Mouse (Mus musculus) testis, adult 2 months (tissue): ENCODE data around the gene Angptl4. TPM values are rescaled to one million over a fixed set of nuclear protein-coding genes. Genes with fewer than 3 reads are reported as not detected.
A peak's percentile ranks its signal among the peaks of the same experiment; 100 is the strongest.

ENCODE experiments used
- H3K27ac ChIP-seq: fragments of 200-500 bp; 2 replicates; pipeline ENCODE4 v1.5.1; 2012; ENCODE audit warnings: low read depth, low read length; ENCODE audit not compliant: control insufficient read depth, insufficient read depth
- H3K27me3 ChIP-seq: fragments of 200-500 bp; 2 replicates; pipeline ENCODE4 v1.6.1; 2012; ENCODE audit warnings: mild to moderate bottlenecking, low read length, moderate library complexity; ENCODE audit not compliant: control insufficient read depth, insufficient read depth
- H3K36me3 ChIP-seq: fragments of 200-500 bp; 2 replicates; pipeline ENCODE4 v1.6.1; 2012; ENCODE audit warnings: mild to moderate bottlenecking, low read length; ENCODE audit not compliant: control insufficient read depth, insufficient read depth
- H3K4me1 ChIP-seq: fragments of 200-500 bp; 2 replicates; pipeline ENCODE4 v1.6.1; 2012; ENCODE audit warnings: low read length; ENCODE audit not compliant: control insufficient read depth, insufficient read depth
- H3K4me3 ChIP-seq: fragments of 200-500 bp; 2 replicates; pipeline ENCODE4 v1.5.1; 2012; ENCODE audit warnings: low read depth, mild to moderate bottlenecking, low read length, moderate library complexity, mixed read lengths; ENCODE audit not compliant: control insufficient read depth
- CTCF ChIP-seq: fragments of 200-500 bp; IDR thresholded peaks from 2 replicates; pipeline ENCODE4 v1.5.1; 2012; ENCODE audit warnings: low read depth, mild to moderate bottlenecking, inconsistent platforms, low read length, moderate library complexity; ENCODE audit not compliant: control insufficient read depth, insufficient read depth, insufficient replicate concordance
- POLR2A ChIP-seq: fragments of 200-500 bp; IDR thresholded peaks from 2 replicates; pipeline ENCODE4 v1.6.1; 2012; ENCODE audit warnings: low read depth, mild to moderate bottlenecking, inconsistent platforms, low read length, moderate library complexity; ENCODE audit not compliant: control insufficient read depth
- polyA plus RNA-seq: library from polyadenylated mRNA; depleted of rRNA; stranded (reverse); fragments of >200 nt; gene quantifications from 2 replicates; pipeline ENCODE4 v1.2.3, GENCODE M21; 2012

Gene Angptl4
- polyA plus RNA-seq, 1 experiment = 3.3 TPM

DNA sequence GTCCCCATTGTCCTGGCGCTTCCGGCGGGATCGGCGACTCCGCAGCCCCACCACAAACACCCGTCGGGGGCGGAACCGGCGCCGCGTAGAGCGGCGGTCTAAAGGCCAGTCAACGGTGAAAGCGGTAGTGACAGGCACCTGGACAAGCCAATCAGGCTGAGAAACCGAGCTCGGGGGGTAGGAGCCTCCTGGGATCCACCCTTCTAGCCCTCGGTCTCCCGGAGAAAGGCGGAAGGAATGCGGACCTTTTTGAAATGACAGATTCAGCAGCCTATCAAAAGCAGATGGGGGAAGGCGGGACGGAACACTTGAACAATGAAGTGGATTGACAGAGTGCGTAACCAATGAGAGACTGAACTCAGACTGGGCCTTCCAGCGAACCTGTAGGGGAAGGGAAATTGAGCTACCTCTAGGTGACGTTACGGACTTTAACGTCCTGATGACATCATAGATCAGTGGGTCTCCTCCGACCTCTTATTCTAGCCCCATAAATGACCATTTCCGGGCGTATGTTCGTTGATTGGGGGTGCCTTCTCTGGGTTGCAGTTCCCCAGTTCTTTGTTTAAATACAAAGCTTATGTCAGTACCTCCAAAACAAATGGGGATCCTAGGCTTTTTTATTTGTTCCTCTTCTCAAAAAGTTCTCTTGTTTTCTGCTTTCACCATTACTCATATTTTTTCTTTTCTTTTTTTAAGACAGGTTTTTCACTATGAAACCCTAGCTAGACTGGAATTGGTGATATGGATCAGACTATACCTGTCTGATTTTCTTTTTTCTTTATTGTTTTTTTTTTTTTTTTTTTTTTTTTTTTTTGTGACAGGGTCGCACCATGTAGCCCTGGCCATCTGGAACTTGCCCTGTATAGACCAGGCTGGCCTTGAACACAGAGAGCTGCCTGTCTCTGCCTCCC, 21.1 kb downstream of the Angptl4 start, which contains the start of gene Rab11b:
TSS of gene Rab11b (minus strand) at position 276 of the 911 bp plus-strand sequence.
- H3K4me1 ChIP-seq = peaks cover 14% of the 10 kb centered on the region
- peak within 1 kb of the TSS; percentile 97 for H3K4me3 ChIP-seq
- no peaks in the 10 kb centered on the region for H3K27me3 ChIP-seq
- H3K36me3 ChIP-seq = peaks cover 1% of the 10 kb centered on the region
- TF ChIP-seq POLR2A = peak; percentile 74
- TF ChIP-seq CTCF = no peak
- peak within 1 kb of the TSS; percentile 99 for H3K27ac ChIP-seq

DNA sequence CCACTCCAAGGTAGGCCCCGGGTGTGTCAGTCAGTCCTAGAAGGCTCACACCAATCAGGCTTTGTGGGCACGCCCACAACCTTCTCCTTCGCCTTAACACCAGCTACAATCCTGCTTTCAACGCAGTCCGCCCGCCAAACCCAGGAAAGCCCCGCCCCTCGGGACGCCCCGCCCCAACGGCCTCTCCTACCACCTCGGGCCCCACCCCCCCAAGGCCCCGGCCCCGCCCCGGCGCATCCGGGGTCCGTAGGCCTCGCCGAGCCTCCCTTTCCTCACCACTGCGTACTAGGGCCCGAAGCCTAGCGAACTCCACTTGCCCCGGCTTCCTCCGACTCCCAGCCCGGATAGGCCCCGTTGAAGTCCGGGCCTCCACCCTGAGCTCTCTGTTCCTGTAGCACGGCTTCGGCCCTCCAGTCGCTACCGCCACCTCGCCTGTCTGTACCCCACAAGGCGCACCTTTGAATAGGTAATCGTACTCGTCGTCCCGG, 21.8 kb downstream of the Angptl4 start:
- peak overlapping the region; percentile 99 for H3K27ac ChIP-seq

GRCm38 (mm10) chr17:33757231-33757630, 24.4 kb downstream of the Angptl4 start:
- Histone ChIP-seq H3K27me3 (no peaks in the 10 kb centered on the region), H3K36me3 (peaks cover 1% of the 10 kb centered on the region), H3K27ac (no peak overlapping the region), H3K4me3 (peak overlapping the region; percentile 4; the same call in 1 of the 2 replicates), H3K4me1 (peaks cover 17% of the 10 kb centered on the region)
- TF ChIP-seq CTCF = no peak
- TF ChIP-seq POLR2A = no peak

More for the DNA sequence above, 21.8 kb downstream of the Angptl4 start:
- peak overlapping the region; percentile 97 for H3K4me3 ChIP-seq
- peaks cover 17% of the 10 kb centered on the region for H3K4me1 ChIP-seq
- peaks cover 1% of the 10 kb centered on the region for H3K36me3 ChIP-seq
- H3K27me3 ChIP-seq = no peaks in the 10 kb centered on the region
- TF ChIP-seq POLR2A (peak; percentile 64; the same call in 1 of the 2 replicates), CTCF (no peak)

- Histone ChIP-seq H3K4me3 (no peak overlapping the region), H3K27ac (peak overlapping the region; percentile 26; the same call in 1 of the 2 replicates), H3K36me3 (peaks cover 1% of the 10 kb centered on the region), H3K27me3 (no peaks in the 10 kb centered on the region), H3K4me1 (peaks cover 17% of the 10 kb centered on the region)
- TF ChIP-seq CTCF = no peak
- no peak for TF ChIP-seq POLR2A
Measured at GRCm38 (mm10) chr17:33756108-33756790, 25.4 kb downstream of the Angptl4 start.

DNA sequence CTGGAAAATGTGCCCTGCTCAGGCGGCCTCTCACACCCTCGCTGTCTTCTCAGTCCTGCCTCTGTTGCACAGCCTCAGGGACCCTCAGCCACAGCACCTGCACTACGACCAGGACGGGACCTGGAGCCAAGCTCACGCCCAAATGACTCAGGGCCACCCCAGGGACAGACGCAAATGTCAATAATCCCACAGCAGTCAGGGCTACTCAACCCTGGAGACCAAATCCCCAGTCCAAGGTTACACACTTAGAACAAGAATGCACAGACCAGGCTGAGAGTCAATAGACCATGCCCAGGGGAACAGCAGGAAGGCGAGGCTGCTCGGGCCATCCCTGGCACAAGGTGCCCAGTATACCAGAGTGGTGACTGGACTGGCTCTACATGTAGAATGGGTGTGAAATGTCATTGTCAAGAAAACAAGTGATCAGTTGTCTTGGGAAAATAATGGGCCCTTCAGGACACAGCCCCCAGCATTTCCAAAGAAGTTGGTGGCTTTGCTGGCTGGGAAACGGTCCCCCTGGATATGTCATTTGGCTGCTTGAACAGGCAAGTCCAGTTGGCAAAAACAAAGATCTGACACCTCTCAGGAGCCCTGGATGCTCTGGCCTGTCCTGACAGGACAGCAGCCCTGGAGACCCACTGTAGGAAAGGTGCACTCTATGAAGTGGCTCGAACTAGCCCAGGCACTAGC, 26.1 kb downstream of the Angptl4 start:
- peaks cover 1% of the 10 kb centered on the region for H3K36me3 ChIP-seq
- no peak overlapping the region for H3K4me3 ChIP-seq
- H3K27me3 ChIP-seq = no peaks in the 10 kb centered on the region
- TF ChIP-seq CTCF (no peak), POLR2A (no peak)
- H3K4me1 ChIP-seq = peaks cover 14% of the 10 kb centered on the region
- 0 out of 2 replicates have a peak overlapping the region, but pooled peaks have one; percentile 26 for H3K27ac ChIP-seq

- Histone ChIP-seq H3K27me3 (no peaks in the 10 kb centered on the region), H3K4me1 (peaks cover 14% of the 10 kb centered on the region), H3K36me3 (peaks cover 1% of the 10 kb centered on the region), H3K4me3 (no peak overlapping the region), H3K27ac (no peak overlapping the region)
- no peak for TF ChIP-seq POLR2A
- TF ChIP-seq CTCF = no peak
Measured at GRCm38 (mm10) chr17:33754656-33755055, 27.0 kb downstream of the Angptl4 start.
